18 mouse cellular contexts compared by ENCODE assay signal in genomic region chr12:9229981-9230380, GRCm38 (mm10).
DNase-seq lines count a peak whose midpoint lies in the region; ATAC-seq and TF ChIP-seq lines count a peak whose summit lies in the region.
"Had no signal": no experiment of that assay in that cellular context is flagged by ENCODE, and none has a peak within 500 bp of the region (broad histone marks: within the 10 kb centered on the region; RNA-seq: fewer than 3 reads in every experiment).

No protein-coding gene starts in this region.

- H3K9me3 ChIP-seq in heart, embryonic 16.5 days (replicated peaks; ENCODE audit: control insufficient read depth, low read length), result no peaks in the 10 kb centered on the region
- no peaks in the 10 kb centered on the region for H3K9me3 ChIP-seq in lung, embryonic 15.5 days
- no peaks in the 10 kb centered on the region for H3K9me3 ChIP-seq in heart, postnatal 0 days (replicated peaks; ENCODE audit: control insufficient read depth, low read length)
- no peaks in the 10 kb centered on the region for H3K9me3 ChIP-seq in midbrain, embryonic 14.5 days (ENCODE audit: control insufficient read depth, low read length)
- H3K9me3 ChIP-seq: forebrain, embryonic 15.5 days; hindbrain, embryonic 12.5 days; liver, embryonic 13.5 days had no signal

- H3K36me3 ChIP-seq in heart, embryonic 16.5 days (ENCODE audit: control insufficient read depth, insufficient read depth), result no peaks in the 10 kb centered on the region
- no peaks in the 10 kb centered on the region for H3K36me3 ChIP-seq in lung, embryonic 15.5 days
- no peaks in the 10 kb centered on the region for H3K36me3 ChIP-seq in heart, postnatal 0 days (replicated peaks; ENCODE audit: control insufficient read depth, insufficient read depth, low read length)
- H3K36me3 ChIP-seq in midbrain, embryonic 14.5 days (ENCODE audit: control insufficient read depth, insufficient read depth, low read length), result no peaks in the 10 kb centered on the region
- H3K36me3 ChIP-seq: forebrain, embryonic 15.5 days; hindbrain, embryonic 12.5 days; liver, embryonic 13.5 days had no signal

- TF ChIP-seq CTCF in heart, postnatal 0 days (IDR thresholded peaks at IDR 0.05; ENCODE audit: low read depth), result no peak

- ATAC-seq in heart, embryonic 16.5 days (replicated peaks; ENCODE audit: extremely low read depth, insufficient read depth, low FRiP score), result no peak
- peak; percentile 52; the same call in 1 of the 2 replicates for ATAC-seq in lung, embryonic 15.5 days (ENCODE audit: borderline replicate concordance, extremely low read depth, low FRiP score, low TSS enrichment)
- ATAC-seq in heart, postnatal 0 days (ENCODE audit: insufficient read depth, low read depth), result peak; percentile 47; the same call in 1 of the 2 replicates
- no peak for ATAC-seq in midbrain, embryonic 14.5 days (ENCODE audit: low FRiP score, low TSS enrichment)
- ATAC-seq: forebrain, embryonic 15.5 days; inflammation-experienced regulatory T-cells, adult 6 months; midbrain, embryonic 16.5 days had no signal

- no peak overlapping the region for H3K27ac ChIP-seq in heart, embryonic 16.5 days (ENCODE audit: low read length)
- no peak overlapping the region for H3K27ac ChIP-seq in lung, embryonic 15.5 days
- no peak overlapping the region for H3K27ac ChIP-seq in heart, postnatal 0 days (ENCODE audit: low read depth)
- H3K27ac ChIP-seq in midbrain, embryonic 14.5 days (replicated peaks; ENCODE audit: low read depth, low read length), result no peak overlapping the region
- H3K27ac ChIP-seq: forebrain, embryonic 15.5 days; hindbrain, embryonic 12.5 days; liver, embryonic 13.5 days had no signal

- 39% methylated on average over 4 of the region's 4 CpGs for WGBS in heart, embryonic 16.5 days
- WGBS in lung, embryonic 15.5 days, result 41% methylated on average over 4 of the region's 4 CpGs
- WGBS in heart, postnatal 0 days, result 36% methylated on average over 4 of the region's 4 CpGs
- 79% methylated on average over 4 of the region's 4 CpGs for WGBS in midbrain, embryonic 14.5 days

- no peak for DNase-seq in heart, adult 8-10 months (ENCODE audit: low spot score)
- DNase-seq in lung, adult 18-20 months, result no peak
- DNase-seq in NIH3T3 (ENCODE audit: low read depth), result peak; percentile 44
- no peak for DNase-seq in heart, postnatal 0 days (ENCODE audit: low spot score)
- DNase-seq in ovary, postnatal 14 days (ENCODE audit: low spot score), result no peak
- DNase-seq in midbrain, embryonic 14.5 days, result no peak
- DNase-seq: adrenal gland, adult 8-10 months; cerebellum, postnatal 10 days; layer of hippocampus, postnatal 36 days; left cerebral cortex, postnatal 4 days; liver, embryonic 13.5 days; thymus, postnatal 4 days had no signal

- no peak for TF ChIP-seq EP300 in heart, postnatal 0 days (IDR thresholded peaks at IDR 0.05; ENCODE audit: low read depth)

- H3K4me2 ChIP-seq in heart, embryonic 16.5 days (ENCODE audit: low read depth, low read length), result peak overlapping the region; percentile 15; the same call in 1 of the 2 replicates
- no peak overlapping the region for H3K4me2 ChIP-seq in lung, embryonic 15.5 days
- H3K4me2 ChIP-seq in heart, postnatal 0 days (ENCODE audit: low read depth, low read length), result no peak overlapping the region
- H3K4me2 ChIP-seq in midbrain, embryonic 14.5 days (ENCODE audit: low read length), result no peak overlapping the region
- H3K4me2 ChIP-seq: forebrain, embryonic 15.5 days; hindbrain, embryonic 12.5 days; liver, embryonic 13.5 days had no signal

- peaks cover 10% of the 10 kb centered on the region; the same call in 1 of the 2 replicates for H3K4me1 ChIP-seq in heart, embryonic 16.5 days (ENCODE audit: control insufficient read depth, insufficient read depth, low read length)
- H3K4me1 ChIP-seq in lung, embryonic 15.5 days, result no peaks in the 10 kb centered on the region
- H3K4me1 ChIP-seq in heart, postnatal 0 days (ENCODE audit: control insufficient read depth, insufficient read depth), result peaks cover 12% of the 10 kb centered on the region
- no peaks in the 10 kb centered on the region for H3K4me1 ChIP-seq in midbrain, embryonic 14.5 days (ENCODE audit: control insufficient read depth, insufficient read depth, low read length)
- H3K4me1 ChIP-seq: forebrain, embryonic 15.5 days; hindbrain, embryonic 12.5 days; liver, embryonic 13.5 days had no signal

- H3K9ac ChIP-seq in heart, embryonic 16.5 days (ENCODE audit: low read length), result no peak overlapping the region
- no peak overlapping the region for H3K9ac ChIP-seq in lung, embryonic 15.5 days
- no peak overlapping the region for H3K9ac ChIP-seq in heart, postnatal 0 days (replicated peaks; ENCODE audit: low read depth, low read length)
- no peak overlapping the region for H3K9ac ChIP-seq in midbrain, embryonic 14.5 days (replicated peaks; ENCODE audit: low read length)
- H3K9ac ChIP-seq: forebrain, embryonic 15.5 days; hindbrain, embryonic 12.5 days; liver, embryonic 13.5 days had no signal

- no peaks in the 10 kb centered on the region for H3K27me3 ChIP-seq in heart, embryonic 16.5 days (ENCODE audit: control insufficient read depth, insufficient read depth, low read length)
- H3K27me3 ChIP-seq in lung, embryonic 15.5 days, result no peaks in the 10 kb centered on the region
- no peaks in the 10 kb centered on the region for H3K27me3 ChIP-seq in heart, postnatal 0 days (ENCODE audit: control insufficient read depth, insufficient read depth, low read length)
- no peaks in the 10 kb centered on the region for H3K27me3 ChIP-seq in midbrain, embryonic 14.5 days (ENCODE audit: control insufficient read depth, insufficient read depth, low read length)
- H3K27me3 ChIP-seq: forebrain, embryonic 15.5 days; hindbrain, embryonic 12.5 days; liver, embryonic 13.5 days had no signal

- H3K4me3 ChIP-seq in heart, embryonic 16.5 days (ENCODE audit: low read length), result no peak overlapping the region
- H3K4me3 ChIP-seq in lung, embryonic 15.5 days, result no peak overlapping the region
- H3K4me3 ChIP-seq in heart, postnatal 0 days (ENCODE audit: low read depth, low read length), result no peak overlapping the region
- H3K4me3 ChIP-seq in midbrain, embryonic 14.5 days (replicated peaks; ENCODE audit: low read depth, low read length), result no peak overlapping the region
- H3K4me3 ChIP-seq: forebrain, embryonic 15.5 days; hindbrain, embryonic 12.5 days; liver, embryonic 13.5 days had no signal

Comparison
In these comparisons a context has a peak if more than half of its experiments do, and no peak if none do; other contexts are left out.
1. ATAC-seq: peak in lung, embryonic 15.5 days (single experiment) and heart, postnatal 0 days (single experiment); none in heart, embryonic 16.5 days (single experiment) and midbrain, embryonic 14.5 days (single experiment).